Mouse (Mus musculus) T-cell, adult 66 days (primary cell): ENCODE measurements around the gene Lbp. TPM values are rescaled to one million over a fixed set of nuclear protein-coding genes. Genes with fewer than 3 reads are reported as not detected.

Source experiments
- total RNA-seq, 2 experiments: library from RNA; stranded (reverse); gene quantifications; 3 replicates in 1 of 2; 4 replicates in 1 of 2; pipeline ENCODE4 v1.2.4; 2023

Lbp gene
- total RNA-seq: 1 to 10 TPM; 1.7 to 2.0 TPM

DNA sequence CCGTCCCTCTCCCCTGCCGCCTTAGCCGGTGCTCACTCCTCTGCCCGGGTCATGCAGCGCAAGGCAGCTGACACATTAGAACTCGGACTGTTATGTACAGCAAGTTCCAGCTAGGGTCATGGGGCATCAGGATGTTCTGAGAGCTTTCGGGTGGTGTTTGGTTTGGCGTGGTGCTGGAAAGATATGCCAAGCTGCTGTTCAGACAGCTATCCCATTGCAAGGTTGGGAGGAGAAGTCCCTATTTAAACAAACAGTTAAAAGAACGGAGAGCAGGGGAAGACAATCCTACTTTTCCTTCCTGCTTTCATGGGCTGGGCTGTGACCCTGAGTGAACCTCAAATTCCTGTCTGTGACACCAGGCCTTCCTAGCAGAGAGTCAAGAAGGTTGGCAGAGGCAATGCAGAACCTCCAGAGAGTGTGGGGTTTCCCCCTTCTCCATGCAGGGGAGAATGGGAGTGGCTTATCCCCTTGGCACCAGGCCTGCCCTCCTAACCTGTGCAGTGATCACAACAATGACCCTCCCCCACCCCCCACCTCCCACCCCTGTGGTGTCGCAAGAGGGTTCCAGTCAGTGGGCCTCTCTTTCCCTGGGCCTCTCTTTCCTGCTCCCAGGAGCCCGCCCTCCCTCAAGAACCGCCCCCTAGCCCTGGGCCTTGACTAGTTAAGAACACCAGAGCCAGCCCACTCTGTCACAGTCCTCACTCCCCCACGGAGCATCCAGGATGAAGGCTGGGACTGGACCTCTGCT is at the start of gene Lbp:
Lbp (plus strand) TSS at position 546 of the 748 bp plus-strand sequence.

DNA sequence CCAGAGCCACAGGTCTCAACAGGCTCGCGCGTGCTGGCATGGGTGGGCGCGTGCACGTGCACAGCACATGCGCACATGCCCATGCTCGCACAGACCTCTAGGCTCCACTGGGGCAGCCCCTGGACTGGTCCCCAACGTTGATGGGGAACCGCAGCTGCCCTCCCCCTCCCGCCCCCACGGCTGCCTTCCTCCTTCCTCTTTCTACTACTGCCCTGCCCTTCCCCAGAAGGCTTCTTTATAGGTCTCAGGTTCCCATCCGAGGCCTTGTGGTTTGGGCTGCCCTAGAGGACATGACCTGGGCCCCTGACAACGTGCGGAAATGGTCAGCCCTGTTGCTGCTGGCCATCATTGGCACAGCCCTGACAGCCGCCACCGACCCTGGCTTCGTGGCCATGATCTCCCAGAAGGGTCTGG is 48.3 kb upstream of the Lbp start, which contains the start of gene Bpi:
Bpi (plus strand) TSS at position 90 of the 414 bp plus-strand sequence.

DNA sequence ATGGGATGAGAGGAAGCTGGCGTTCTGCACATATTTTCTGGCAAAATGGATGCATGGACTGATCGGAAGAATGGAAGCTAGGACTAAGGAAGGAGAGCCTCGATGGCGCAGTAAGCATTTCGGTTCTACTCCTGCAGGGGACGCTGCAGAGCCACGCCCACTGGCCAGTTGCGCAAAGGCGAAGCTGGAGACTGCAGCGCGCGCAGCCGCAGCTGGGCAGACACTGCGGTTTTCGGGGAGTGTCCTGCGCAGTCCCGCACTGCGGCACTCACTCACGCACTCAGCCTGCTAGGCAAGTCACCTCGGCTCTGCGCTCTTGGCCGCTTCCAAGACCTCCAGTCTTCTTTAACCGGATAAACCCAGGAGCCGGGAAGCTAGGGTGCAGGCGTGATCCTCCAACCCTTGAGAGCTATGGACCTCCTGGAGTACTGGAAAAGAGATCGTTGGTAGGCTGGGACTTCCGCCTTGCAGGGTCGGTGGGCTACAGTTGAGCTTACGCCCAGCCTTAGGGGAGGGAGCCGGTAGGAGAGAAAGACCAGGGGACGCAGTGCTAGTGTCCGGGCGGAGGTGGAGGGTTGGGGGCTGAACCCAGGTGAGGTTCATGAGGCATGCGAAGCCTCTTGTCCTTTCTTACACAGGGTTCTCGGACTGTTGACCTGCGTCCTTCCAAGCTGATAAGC is 69.3 kb downstream of the Lbp start, which contains the start of gene Snhg11:
Snhg11 (plus strand) TSS at position 196 of the 680 bp plus-strand sequence.

Other genes with a start within 250 kb of the Lbp start
- 1 to 10 TPM; 1.2 to 2.6 TPM for gene Tgm2, start 160.1 kb upstream of the Lbp start, total RNA-seq
- not detected for gene D630003M21Rik, start 77.3 kb upstream of the Lbp start, total RNA-seq
- gene Bpi, start 48.4 kb upstream of the Lbp start, total RNA-seq: not detected
- not detected for gene Snhg11, start 69.1 kb downstream of the Lbp start, total RNA-seq
- gene Ralgapb, start 103.4 kb downstream of the Lbp start, total RNA-seq: 10 to 100 TPM; 79.2 to 82.2 TPM
- 1 to 10 TPM in 1 of 2 experiments, under 1 TPM in 1; 0.96 to 4.6 TPM for gene Adig, start 196.1 kb downstream of the Lbp start, total RNA-seq
- gene Arhgap40, start 206.3 kb downstream of the Lbp start, total RNA-seq: not detected